Mouse (Mus musculus) lung, embryonic 14.5 days (tissue): ENCODE results near the gene Slc18b1. TPM values are rescaled to one million over a fixed set of nuclear protein-coding genes. Genes with fewer than 3 reads are reported as not detected.

ENCODE experiments used
- ATAC-seq: fragments of 200-750 bp; cut with Nextera tagmentation; 2 replicates; pipeline ENCODE4 v1.8.0; 2017; ENCODE audit warnings: mild to moderate bottlenecking, moderate TSS enrichment, moderate library complexity; ENCODE audit not compliant: insufficient read depth
- DNase-seq: peaks from one replicate; pipeline ENCODE4 v3.0.0-alpha.2; 2015
- H3K27ac ChIP-seq: fragments of 300-500 bp; sonication (generic); 2 replicates; pipeline ENCODE4 v1.5.1; 2014; ENCODE audit warnings: low read depth, mild to moderate bottlenecking, moderate library complexity
- H3K27me3 ChIP-seq: fragments of 300-500 bp; sonication (generic); 2 replicates; pipeline ENCODE4 v1.6.1; 2014; ENCODE audit warnings: low read length, control low read depth; ENCODE audit not compliant: insufficient read depth
- H3K36me3 ChIP-seq: fragments of 300-500 bp; sonication (generic); 2 replicates; pipeline ENCODE4 v1.6.1; 2014; ENCODE audit warnings: control low read depth; ENCODE audit not compliant: insufficient read depth
- H3K4me1 ChIP-seq: fragments of 300-500 bp; sonication (generic); 2 replicates; pipeline ENCODE4 v1.6.1; 2014; ENCODE audit warnings: antibody characterized with exemption, control low read depth; ENCODE audit not compliant: insufficient read depth
- H3K4me2 ChIP-seq: fragments of 300-500 bp; sonication (generic); 2 replicates; pipeline ENCODE4 v1.6.1; 2014; ENCODE audit warnings: mild to moderate bottlenecking
- H3K4me3 ChIP-seq: fragments of 300-500 bp; sonication (generic); 2 replicates; pipeline ENCODE4 v1.5.1; 2014; ENCODE audit warnings: low read depth, low read length
- H3K9ac ChIP-seq: fragments of 300-500 bp; sonication (generic); 2 replicates; pipeline ENCODE4 v1.6.1; 2014
- H3K9me3 ChIP-seq: fragments of 300-500 bp; sonication (generic); 2 replicates; pipeline ENCODE4 v1.6.1; 2016; ENCODE audit warnings: low read depth, low read length, control low read depth
- CTCF ChIP-seq: IDR thresholded peaks from 2 replicates; pipeline ENCODE4 v1.5.1; 2016; ENCODE audit warnings: antibody characterized with exemption, low read depth
- WGBS: fragments of 180-500 bp; shearing (Covaris S2); extraction: QIAGEN DNeasy Blood & Tissue Kit; methylation state at CpG from one replicate; pipeline ENCODE4 v1.1.7; 2014; 5-methylcytosine and 5-hydroxymethylcytosine counted together
- polyA plus RNA-seq: library from polyadenylated mRNA; unstranded; fragments of >200 nt; fragmentation: Nextera tagmentation; extraction: Ambion mirVana; gene quantifications from 2 replicates; pipeline ENCODE4 v1.2.1, GENCODE M21; 2014

The Slc18b1 gene
- polyA plus RNA-seq, 1 experiment from 2014 or later, result 21.7 TPM

GRCm38 (mm10) chr10:23836003-23836964, 39.5 kb downstream of the Slc18b1 start:
- TF ChIP-seq CTCF, result no peak
- no peaks in the 10 kb centered on the region for H3K27me3 ChIP-seq
- no peaks in the 10 kb centered on the region for H3K9me3 ChIP-seq
- H3K4me1 ChIP-seq, result no peaks in the 10 kb centered on the region
- ATAC-seq (no peak), DNase-seq (no peak)
- no peak overlapping the region for H3K27ac ChIP-seq
- no peak overlapping the region for H3K9ac ChIP-seq
- WGBS, result 56% methylated on average over 9 of the region's 9 CpGs
- H3K36me3 ChIP-seq, result no peaks in the 10 kb centered on the region
- H3K4me2 ChIP-seq, result no peak overlapping the region
- H3K4me3 ChIP-seq, result no peak overlapping the region

GRCm38 (mm10) chr10:23837115-23837514, 40.3 kb downstream of the Slc18b1 start:
- Histone ChIP-seq H3K9me3 (no peaks in the 10 kb centered on the region), H3K4me3 (no peak overlapping the region), H3K36me3 (no peaks in the 10 kb centered on the region), H3K27me3 (no peaks in the 10 kb centered on the region), H3K27ac (no peak overlapping the region), H3K4me1 (no peaks in the 10 kb centered on the region), H3K4me2 (no peak overlapping the region), H3K9ac (no peak overlapping the region)
- ATAC-seq (no peak), DNase-seq (no peak)
- TF ChIP-seq CTCF, result no peak
- 77% methylated on average over 3 of the region's 3 CpGs for WGBS

DNA sequence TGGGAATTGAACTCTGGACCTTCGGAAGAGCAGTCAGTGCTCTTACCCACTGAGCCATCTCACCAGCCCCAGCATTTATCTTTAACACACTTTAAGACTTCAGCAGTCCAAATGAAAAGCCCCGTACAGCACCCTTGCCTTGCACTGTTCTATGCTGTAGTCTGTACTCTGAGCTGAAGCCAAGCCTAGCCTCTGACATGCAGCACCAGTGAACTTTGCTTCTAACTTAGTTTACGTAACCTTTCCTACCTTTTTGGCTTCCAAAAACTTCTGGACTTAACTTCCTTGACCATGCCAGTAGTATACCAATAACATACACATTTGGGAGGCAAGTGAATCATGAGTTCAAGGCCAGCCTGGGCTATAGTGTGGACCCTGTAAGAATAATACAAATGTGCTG, 42.1 kb downstream of the Slc18b1 start:
- H3K27ac ChIP-seq, result no peak overlapping the region
- no peak for TF ChIP-seq CTCF

GRCm38 (mm10) chr10:23839368-23839767, 42.6 kb downstream of the Slc18b1 start:
- ATAC-seq, result no peak
- peak; percentile 39 for DNase-seq
- H3K27me3 ChIP-seq, result no peaks in the 10 kb centered on the region
- H3K36me3 ChIP-seq, result no peaks in the 10 kb centered on the region
- no peak overlapping the region for H3K9ac ChIP-seq
- H3K4me3 ChIP-seq, result no peak overlapping the region
- WGBS, result 34% methylated on average over 9 of the region's 9 CpGs
- no peak overlapping the region for H3K4me2 ChIP-seq
- TF ChIP-seq CTCF, result 0 out of 2 replicates have a peak, but pooled peaks have one; percentile 13
- H3K4me1 ChIP-seq, result no peaks in the 10 kb centered on the region
- H3K9me3 ChIP-seq, result no peaks in the 10 kb centered on the region
- no peak overlapping the region for H3K27ac ChIP-seq

More for the DNA sequence above, 42.1 kb downstream of the Slc18b1 start:
- H3K4me2 ChIP-seq, result no peak overlapping the region
- H3K4me1 ChIP-seq, result no peaks in the 10 kb centered on the region
- H3K36me3 ChIP-seq, result no peaks in the 10 kb centered on the region
- no peak for DNase-seq
- no peak overlapping the region for H3K4me3 ChIP-seq
- no peak for ATAC-seq
- no peak overlapping the region for H3K9ac ChIP-seq
- no peaks in the 10 kb centered on the region for H3K9me3 ChIP-seq
- WGBS, result 96% methylated on average over 3 of the region's 3 CpGs
- no peaks in the 10 kb centered on the region for H3K27me3 ChIP-seq

GRCm38 (mm10) chr10:23840496-23840895, 43.7 kb downstream of the Slc18b1 start:
- H3K9ac ChIP-seq, result no peak overlapping the region
- H3K4me3 ChIP-seq, result no peak overlapping the region
- no peaks in the 10 kb centered on the region for H3K27me3 ChIP-seq
- H3K4me1 ChIP-seq, result no peaks in the 10 kb centered on the region
- no peak overlapping the region for H3K27ac ChIP-seq
- WGBS, result 66% methylated on average over 4 of the region's 4 CpGs
- ATAC-seq, result no peak
- no peak for DNase-seq
- H3K4me2 ChIP-seq, result no peak overlapping the region
- no peaks in the 10 kb centered on the region for H3K36me3 ChIP-seq
- H3K9me3 ChIP-seq, result no peaks in the 10 kb centered on the region
- no peak for TF ChIP-seq CTCF

DNA sequence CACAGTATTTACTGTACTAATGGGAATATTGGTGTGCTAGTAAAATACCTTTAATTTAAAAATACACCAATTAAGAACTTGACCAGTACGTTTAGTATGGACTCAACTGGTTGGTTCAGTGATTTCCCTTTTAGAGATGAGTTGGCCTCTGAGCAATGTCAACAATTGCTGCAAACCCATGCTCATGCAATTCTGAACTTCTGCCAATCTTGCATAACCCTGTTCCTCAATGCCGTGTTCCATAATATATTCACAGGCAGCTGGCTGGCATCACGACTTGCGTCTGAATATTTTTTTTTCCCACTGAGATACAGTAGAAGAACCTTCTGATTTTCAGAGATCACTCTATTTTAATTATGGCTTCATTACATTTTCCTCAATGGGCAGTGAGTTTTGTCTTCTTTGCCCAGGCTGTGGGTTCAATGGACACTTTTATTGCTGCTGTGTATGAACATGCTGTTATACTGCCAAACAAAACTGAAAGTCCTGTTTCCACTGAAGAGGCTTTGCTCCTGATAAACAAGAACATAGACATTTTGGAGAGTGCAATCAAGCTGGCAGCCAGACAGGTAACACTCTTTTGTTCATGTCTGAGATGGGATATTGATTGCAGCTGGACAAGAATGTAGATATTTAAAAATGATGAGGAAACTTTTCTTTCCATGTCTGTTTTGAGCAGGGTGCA, 54.6 kb downstream of the Slc18b1 start, which contains the start of gene Vnn3:
Vnn3 (plus strand) TSS at position 235 of the 685 bp plus-strand sequence.
- Histone ChIP-seq H3K27ac (no peak within 1 kb of the TSS), H3K36me3 (no peaks in the 10 kb centered on the region), H3K9me3 (no peaks in the 10 kb centered on the region), H3K4me2 (no peak within 1 kb of the TSS), H3K9ac (no peak within 1 kb of the TSS), H3K4me3 (no peak within 1 kb of the TSS), H3K27me3 (no peaks in the 10 kb centered on the region), H3K4me1 (no peaks in the 10 kb centered on the region)
- WGBS, result 59% methylated on average over 4 of the region's 4 CpGs
- DNase-seq, result peak; percentile 43
- no peak for ATAC-seq
- no peak for TF ChIP-seq CTCF

DNA sequence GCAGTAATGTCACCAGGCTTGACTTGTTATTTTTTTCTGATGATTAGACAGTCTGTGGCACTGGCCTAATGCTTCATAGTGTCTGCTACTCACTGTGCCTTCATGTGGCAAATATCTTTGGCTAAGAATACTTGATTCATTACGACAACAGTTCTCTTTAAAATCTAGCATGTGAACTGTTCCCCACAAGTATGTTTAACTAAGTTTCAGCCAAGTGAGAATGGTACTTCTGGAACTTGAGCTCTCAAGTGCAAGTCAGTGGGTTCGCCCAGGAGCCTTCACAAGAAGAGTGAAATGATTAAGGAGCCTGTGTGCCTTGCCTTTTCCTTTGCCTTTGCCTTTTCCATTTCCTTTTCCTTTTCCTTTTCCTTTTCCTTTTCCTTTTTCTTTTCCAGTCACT, 55.3 kb downstream of the Slc18b1 start:
- DNase-seq, result peak; percentile 48
- H3K4me3 ChIP-seq, result no peak overlapping the region
- 54% methylated on average over 2 of the region's 2 CpGs for WGBS
- H3K4me2 ChIP-seq, result no peak overlapping the region
- H3K36me3 ChIP-seq, result no peaks in the 10 kb centered on the region
- H3K27ac ChIP-seq, result no peak overlapping the region
- no peaks in the 10 kb centered on the region for H3K9me3 ChIP-seq
- no peak for TF ChIP-seq CTCF
- H3K27me3 ChIP-seq, result no peaks in the 10 kb centered on the region
- no peak overlapping the region for H3K9ac ChIP-seq
- H3K4me1 ChIP-seq, result no peaks in the 10 kb centered on the region
- ATAC-seq, result no peak
